Mouse (Mus musculus): Measurements from ENCODE around the gene Zfyve27. TPM values are rescaled to one million over a fixed set of nuclear protein-coding genes. Genes with fewer than 3 reads are reported as not detected.
A peak's percentile ranks its signal among the peaks of the same experiment; 100 is the strongest.

Gene Zfyve27
- polyA plus RNA-seq, 1 experiment from 2014 or later: 25.1 TPM

DNA sequence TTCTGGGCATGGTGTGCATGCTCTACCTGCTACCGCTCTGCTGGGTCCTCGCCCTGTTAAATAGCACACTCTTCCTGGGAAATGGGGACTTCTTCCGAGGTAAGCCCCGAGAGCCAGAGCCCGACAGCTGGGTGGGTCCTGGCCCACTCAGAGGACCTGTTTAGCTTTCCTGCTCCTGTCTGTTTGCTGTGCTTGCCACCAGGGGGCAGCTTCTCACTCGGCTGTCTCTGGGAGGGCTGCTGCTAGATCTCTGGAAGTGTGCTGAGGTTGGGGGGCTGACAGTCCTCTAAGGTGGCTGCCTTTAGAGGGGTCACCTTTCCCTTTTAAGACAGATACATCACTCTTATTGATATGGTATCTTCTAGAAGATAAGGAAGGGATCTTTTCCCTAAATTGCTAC is 18.9 kb downstream of the Zfyve27 start:
- H3K27ac ChIP-seq (ENCODE audit: low read length): no peak overlapping the region
- H3K4me1 ChIP-seq (ENCODE audit: control insufficient read depth, insufficient read depth, low read length): no peaks in the 10 kb centered on the region
- H3K9me3 ChIP-seq (replicated peaks; ENCODE audit: control insufficient read depth, low read length): no peaks in the 10 kb centered on the region
- H3K27me3 ChIP-seq (ENCODE audit: control insufficient read depth, insufficient read depth, low read length): no peaks in the 10 kb centered on the region
- H3K9ac ChIP-seq (ENCODE audit: low read length): no peak overlapping the region
- peaks cover 7% of the 10 kb centered on the region; the same call in 1 of the 2 replicates for H3K36me3 ChIP-seq (ENCODE audit: control insufficient read depth, insufficient read depth)
- no peak overlapping the region for H3K4me3 ChIP-seq (ENCODE audit: low read length)
- no peak for ATAC-seq (replicated peaks; ENCODE audit: extremely low read depth, insufficient read depth, low FRiP score)
- no peak overlapping the region for H3K4me2 ChIP-seq (ENCODE audit: low read depth, low read length)
- WGBS: 53% methylated on average over 6 of the region's 6 CpGs

- Histone ChIP-seq H3K36me3 (ENCODE audit: control insufficient read depth, insufficient read depth) (peaks cover 7% of the 10 kb centered on the region; the same call in 1 of the 2 replicates), H3K4me1 (ENCODE audit: control insufficient read depth, insufficient read depth, low read length) (peaks cover 3% of the 10 kb centered on the region), H3K4me3 (ENCODE audit: low read length) (no peak overlapping the region), H3K27me3 (ENCODE audit: control insufficient read depth, insufficient read depth, low read length) (no peaks in the 10 kb centered on the region), H3K9me3 (replicated peaks; ENCODE audit: control insufficient read depth, low read length) (no peaks in the 10 kb centered on the region), H3K9ac (ENCODE audit: low read length) (no peak overlapping the region), H3K4me2 (ENCODE audit: low read depth, low read length) (no peak overlapping the region), H3K27ac (ENCODE audit: low read length) (no peak overlapping the region)
- WGBS: 67% methylated on average over 4 of the region's 4 CpGs
- no peak for ATAC-seq (replicated peaks; ENCODE audit: extremely low read depth, insufficient read depth, low FRiP score)
Observed at GRCm38 (mm10) chr19:42189735-42190134, 26.0 kb downstream of the Zfyve27 start.

GRCm38 (mm10) chr19:42190494-42190893 is 26.7 kb downstream of the Zfyve27 start:
- Histone ChIP-seq H3K4me1 (ENCODE audit: control insufficient read depth, insufficient read depth, low read length) (peaks cover 3% of the 10 kb centered on the region), H3K27me3 (ENCODE audit: control insufficient read depth, insufficient read depth, low read length) (no peaks in the 10 kb centered on the region), H3K4me2 (ENCODE audit: low read depth, low read length) (no peak overlapping the region), H3K9ac (ENCODE audit: low read length) (no peak overlapping the region), H3K36me3 (ENCODE audit: control insufficient read depth, insufficient read depth) (peaks cover 7% of the 10 kb centered on the region; the same call in 1 of the 2 replicates), H3K27ac (ENCODE audit: low read length) (no peak overlapping the region), H3K9me3 (replicated peaks; ENCODE audit: control insufficient read depth, low read length) (no peaks in the 10 kb centered on the region), H3K4me3 (ENCODE audit: low read length) (no peak overlapping the region)
- WGBS: 24% methylated on average over 5 of the region's 5 CpGs
- ATAC-seq (replicated peaks; ENCODE audit: extremely low read depth, insufficient read depth, low FRiP score): 0 out of 2 replicates have a peak, but pooled peaks have one; percentile 64

- H3K36me3 ChIP-seq (ENCODE audit: control insufficient read depth, insufficient read depth): peaks cover 7% of the 10 kb centered on the region; the same call in 1 of the 2 replicates
- H3K4me2 ChIP-seq (ENCODE audit: low read depth, low read length): no peak overlapping the region
- peaks cover 3% of the 10 kb centered on the region for H3K4me1 ChIP-seq (ENCODE audit: control insufficient read depth, insufficient read depth, low read length)
- no peak overlapping the region for H3K4me3 ChIP-seq (ENCODE audit: low read length)
- H3K9ac ChIP-seq (ENCODE audit: low read length): no peak overlapping the region
- WGBS: 61% methylated on average over 2 of the region's 2 CpGs
- peaks cover 1% of the 10 kb centered on the region; the same call in 1 of the 2 replicates for H3K27me3 ChIP-seq (ENCODE audit: control insufficient read depth, insufficient read depth, low read length)
- H3K9me3 ChIP-seq (replicated peaks; ENCODE audit: control insufficient read depth, low read length): no peaks in the 10 kb centered on the region
- ATAC-seq (replicated peaks; ENCODE audit: extremely low read depth, insufficient read depth, low FRiP score): no peak
- H3K27ac ChIP-seq (ENCODE audit: low read length): no peak overlapping the region
Observed at GRCm38 (mm10) chr19:42193311-42193710, 29.6 kb downstream of the Zfyve27 start.

DNA sequence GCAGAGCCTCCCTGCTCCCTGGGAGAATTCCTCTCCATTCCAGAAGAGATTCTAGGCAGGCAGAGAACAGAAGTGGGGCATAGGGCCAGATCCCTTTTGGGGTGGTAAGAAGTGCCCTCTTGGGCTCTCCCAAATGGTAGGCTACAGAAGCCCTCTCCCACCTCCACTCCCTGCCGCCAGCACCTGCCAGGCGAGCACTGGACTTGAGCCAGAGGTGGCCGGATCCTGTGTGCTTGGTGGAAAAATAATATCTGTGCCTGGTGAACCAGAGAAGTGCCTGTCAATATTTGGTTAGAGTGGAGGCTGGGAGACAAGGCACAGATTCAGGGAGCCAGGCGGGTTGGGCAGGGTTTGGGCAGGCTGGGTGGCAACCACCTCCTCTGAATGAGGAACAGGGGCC is 32.6 kb downstream of the Zfyve27 start:
- no peak overlapping the region for H3K9ac ChIP-seq (ENCODE audit: low read length)
- no peak overlapping the region for H3K4me2 ChIP-seq (ENCODE audit: low read depth, low read length)
- peaks cover 2% of the 10 kb centered on the region; the same call in 1 of the 2 replicates for H3K36me3 ChIP-seq (ENCODE audit: control insufficient read depth, insufficient read depth)
- H3K4me1 ChIP-seq (ENCODE audit: control insufficient read depth, insufficient read depth, low read length): peaks cover 5% of the 10 kb centered on the region
- WGBS: 78% methylated on average over 4 of the region's 4 CpGs
- no peaks in the 10 kb centered on the region for H3K9me3 ChIP-seq (replicated peaks; ENCODE audit: control insufficient read depth, low read length)
- peaks cover 32% of the 10 kb centered on the region for H3K27me3 ChIP-seq (ENCODE audit: control insufficient read depth, insufficient read depth, low read length)
- no peak overlapping the region for H3K4me3 ChIP-seq (ENCODE audit: low read length)
- no peak overlapping the region for H3K27ac ChIP-seq (ENCODE audit: low read length)
- ATAC-seq (replicated peaks; ENCODE audit: extremely low read depth, insufficient read depth, low FRiP score): no peak

GRCm38 (mm10) chr19:42197066-42197465 is 33.3 kb downstream of the Zfyve27 start:
- no peak for ATAC-seq (replicated peaks; ENCODE audit: extremely low read depth, insufficient read depth, low FRiP score)
- Histone ChIP-seq H3K4me3 (ENCODE audit: low read length) (no peak overlapping the region), H3K9ac (ENCODE audit: low read length) (no peak overlapping the region), H3K9me3 (replicated peaks; ENCODE audit: control insufficient read depth, low read length) (no peaks in the 10 kb centered on the region), H3K4me2 (ENCODE audit: low read depth, low read length) (no peak overlapping the region), H3K36me3 (ENCODE audit: control insufficient read depth, insufficient read depth) (no peaks in the 10 kb centered on the region), H3K4me1 (ENCODE audit: control insufficient read depth, insufficient read depth, low read length) (peaks cover 8% of the 10 kb centered on the region), H3K27me3 (ENCODE audit: control insufficient read depth, insufficient read depth, low read length) (peaks cover 39% of the 10 kb centered on the region), H3K27ac (ENCODE audit: low read length) (no peak overlapping the region)
- WGBS: 61% methylated on average over 4 of the region's 4 CpGs

- no peak overlapping the region for H3K4me2 ChIP-seq (ENCODE audit: low read depth, low read length)
- peaks cover 48% of the 10 kb centered on the region for H3K27me3 ChIP-seq (ENCODE audit: control insufficient read depth, insufficient read depth, low read length)
- WGBS: 48% methylated on average over 11 of the region's 11 CpGs
- no peaks in the 10 kb centered on the region for H3K36me3 ChIP-seq (ENCODE audit: control insufficient read depth, insufficient read depth)
- no peak overlapping the region for H3K27ac ChIP-seq (ENCODE audit: low read length)
- peaks cover 8% of the 10 kb centered on the region for H3K4me1 ChIP-seq (ENCODE audit: control insufficient read depth, insufficient read depth, low read length)
- no peak overlapping the region for H3K4me3 ChIP-seq (ENCODE audit: low read length)
- H3K9ac ChIP-seq (ENCODE audit: low read length): no peak overlapping the region
- no peaks in the 10 kb centered on the region for H3K9me3 ChIP-seq (replicated peaks; ENCODE audit: control insufficient read depth, low read length)
- no peak for ATAC-seq (replicated peaks; ENCODE audit: extremely low read depth, insufficient read depth, low FRiP score)
Observed at GRCm38 (mm10) chr19:42198026-42198425, 34.3 kb downstream of the Zfyve27 start.

GRCm38 (mm10) chr19:42201696-42202381 is 38.1 kb downstream of the Zfyve27 start, which contains the start of gene Sfrp5:
Gene Sfrp5 (minus strand): TSS chr19:42202252.
- peaks cover 65% of the 10 kb centered on the region for H3K27me3 ChIP-seq (ENCODE audit: control insufficient read depth, insufficient read depth, low read length)
- no peaks in the 10 kb centered on the region for H3K36me3 ChIP-seq (ENCODE audit: control insufficient read depth, insufficient read depth)
- 1% methylated on average over 55 of the region's 60 CpGs for WGBS
- peak within 1 kb of the TSS; percentile 58 for H3K4me2 ChIP-seq (ENCODE audit: low read depth, low read length)
- peak; percentile 33; the same call in 1 of the 2 replicates for ATAC-seq (replicated peaks; ENCODE audit: extremely low read depth, insufficient read depth, low FRiP score)
- H3K9me3 ChIP-seq (replicated peaks; ENCODE audit: control insufficient read depth, low read length): no peaks in the 10 kb centered on the region
- peak within 1 kb of the TSS; percentile 42; the same call in 1 of the 2 replicates for H3K9ac ChIP-seq (ENCODE audit: low read length)
- peaks cover 6% of the 10 kb centered on the region; the same call in 1 of the 2 replicates for H3K4me1 ChIP-seq (ENCODE audit: control insufficient read depth, insufficient read depth, low read length)
- peak within 1 kb of the TSS; percentile 39 for H3K4me3 ChIP-seq (ENCODE audit: low read length)
- H3K27ac ChIP-seq (ENCODE audit: low read length): no peak within 1 kb of the TSS

DNA sequence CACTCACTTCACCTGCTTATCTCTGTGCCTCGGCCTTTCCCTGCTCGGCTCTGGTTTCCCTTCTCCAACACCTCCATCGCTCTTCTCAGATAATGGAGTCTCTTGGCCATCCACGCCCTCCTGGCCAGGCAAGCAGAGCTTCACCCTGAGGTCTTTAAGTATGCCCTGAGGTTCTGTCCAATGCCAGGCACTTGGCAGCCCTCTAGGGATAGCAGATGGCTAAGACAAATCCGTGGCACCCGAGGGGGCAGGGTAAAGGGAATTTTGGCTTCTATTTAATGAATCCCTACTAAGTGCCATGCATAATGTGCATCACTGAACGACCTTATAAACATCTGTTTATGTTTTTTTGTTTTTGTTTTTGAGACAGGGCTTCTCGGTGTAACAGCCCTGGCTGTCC is 38.7 kb downstream of the Zfyve27 start:
- 26% methylated on average over 8 of the region's 8 CpGs for WGBS
- H3K36me3 ChIP-seq (ENCODE audit: control insufficient read depth, insufficient read depth): no peaks in the 10 kb centered on the region
- H3K27ac ChIP-seq (ENCODE audit: low read length): no peak overlapping the region
- peaks cover 6% of the 10 kb centered on the region; the same call in 1 of the 2 replicates for H3K4me1 ChIP-seq (ENCODE audit: control insufficient read depth, insufficient read depth, low read length)
- no peaks in the 10 kb centered on the region for H3K9me3 ChIP-seq (replicated peaks; ENCODE audit: control insufficient read depth, low read length)
- H3K4me3 ChIP-seq (ENCODE audit: low read length): peak overlapping the region; percentile 39
- H3K27me3 ChIP-seq (ENCODE audit: control insufficient read depth, insufficient read depth, low read length): peaks cover 65% of the 10 kb centered on the region
- no peak overlapping the region for H3K9ac ChIP-seq (ENCODE audit: low read length)
- ATAC-seq (replicated peaks; ENCODE audit: extremely low read depth, insufficient read depth, low FRiP score): no peak
- peak overlapping the region; percentile 58 for H3K4me2 ChIP-seq (ENCODE audit: low read depth, low read length)

Data from heart, embryonic 16.5 days (tissue).